Mouse (Mus musculus): Measurements from ENCODE around the gene Cd180. TPM values are rescaled to one million over a fixed set of nuclear protein-coding genes. Genes with fewer than 3 reads are reported as not detected.

The Cd180 gene
- total RNA-seq, 1 experiment from 2014 or later = 60.8 TPM

DNA sequence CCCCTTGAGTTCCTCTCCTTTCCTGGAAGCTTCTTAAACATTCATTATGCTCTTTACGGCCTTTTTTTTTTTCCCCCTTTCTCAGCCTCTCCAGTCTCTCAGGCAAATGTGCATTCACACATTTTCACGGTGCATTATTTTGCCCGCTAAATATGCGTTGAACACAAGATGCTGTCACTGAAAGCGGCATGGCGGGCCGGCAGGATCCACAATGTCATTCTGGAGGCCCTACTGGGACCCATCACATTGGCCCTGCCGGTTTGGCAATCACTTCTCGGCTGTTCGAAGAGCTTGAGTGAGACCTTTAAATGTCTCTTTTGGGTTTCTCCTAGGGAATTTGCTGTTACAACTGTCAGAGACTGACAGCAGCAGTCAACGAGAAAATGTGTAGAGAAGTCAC is 71.9 kb downstream of the Cd180 start:
- no peak for ATAC-seq (replicated peaks; ENCODE audit: insufficient number of reproducible peaks, low FRiP score, low TSS enrichment, poor library complexity, severe bottlenecking)

DNA sequence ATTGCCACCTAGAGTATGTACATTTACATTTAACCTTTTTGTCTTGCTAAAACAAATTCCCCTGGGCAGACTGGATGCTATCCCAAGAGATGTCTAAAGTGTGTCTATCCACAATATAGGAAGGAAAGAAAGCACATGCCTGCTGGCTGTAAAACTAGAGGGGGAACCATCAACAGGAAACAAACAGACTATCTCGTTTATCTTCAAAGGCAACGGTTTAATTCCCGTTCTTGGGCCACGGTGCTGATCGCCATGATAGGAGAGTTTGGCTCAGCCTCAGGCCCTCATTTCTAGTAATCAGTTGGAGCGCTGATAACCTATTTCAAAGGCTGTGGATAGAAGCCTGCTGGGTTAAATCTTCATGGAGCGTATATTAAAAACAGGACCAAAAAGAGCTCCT is 73.8 kb downstream of the Cd180 start:
- ATAC-seq (replicated peaks; ENCODE audit: insufficient number of reproducible peaks, low FRiP score, low TSS enrichment, poor library complexity, severe bottlenecking) = no peak

DNA sequence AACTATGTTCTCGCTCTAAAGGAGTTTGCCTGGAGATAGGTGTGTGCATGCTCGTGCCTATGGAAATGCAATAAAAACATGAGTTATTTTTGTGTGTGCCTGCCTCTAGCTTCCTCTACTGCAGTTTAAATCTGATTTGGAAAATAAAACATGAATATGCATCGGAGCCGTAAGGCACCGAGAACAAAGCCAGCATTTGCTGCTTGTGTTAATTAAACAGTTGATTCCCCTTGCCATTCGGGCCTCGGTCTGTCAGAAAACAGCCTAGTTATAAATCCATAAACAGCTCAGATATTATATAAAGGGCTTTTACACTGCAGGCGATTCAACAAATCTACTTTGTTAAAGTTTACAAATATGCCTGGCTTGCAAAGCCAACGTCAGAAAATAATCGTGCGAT is 75.2 kb downstream of the Cd180 start:
- ATAC-seq (replicated peaks; ENCODE audit: insufficient number of reproducible peaks, low FRiP score, low TSS enrichment, poor library complexity, severe bottlenecking) = no peak

DNA sequence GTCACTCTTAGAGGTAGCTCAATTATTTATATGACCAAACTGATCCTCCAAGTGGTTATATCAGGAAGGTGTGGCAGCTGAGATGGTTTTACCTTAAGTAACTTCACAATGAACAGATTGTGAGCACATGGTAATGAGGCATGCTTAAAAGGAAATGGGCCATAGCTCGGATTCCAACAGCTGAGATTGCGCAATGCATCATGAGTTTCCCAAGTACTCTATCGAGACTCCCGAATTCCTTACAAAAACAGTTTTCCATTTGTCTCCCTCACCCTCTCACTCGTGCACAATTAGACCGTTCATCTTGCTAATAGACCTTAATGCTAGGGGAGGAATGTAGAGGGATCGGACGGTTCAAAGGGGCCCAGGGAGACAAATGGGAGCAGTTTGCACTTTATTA is 76.8 kb downstream of the Cd180 start:
- no peak for ATAC-seq (replicated peaks; ENCODE audit: insufficient number of reproducible peaks, low FRiP score, low TSS enrichment, poor library complexity, severe bottlenecking)

DNA sequence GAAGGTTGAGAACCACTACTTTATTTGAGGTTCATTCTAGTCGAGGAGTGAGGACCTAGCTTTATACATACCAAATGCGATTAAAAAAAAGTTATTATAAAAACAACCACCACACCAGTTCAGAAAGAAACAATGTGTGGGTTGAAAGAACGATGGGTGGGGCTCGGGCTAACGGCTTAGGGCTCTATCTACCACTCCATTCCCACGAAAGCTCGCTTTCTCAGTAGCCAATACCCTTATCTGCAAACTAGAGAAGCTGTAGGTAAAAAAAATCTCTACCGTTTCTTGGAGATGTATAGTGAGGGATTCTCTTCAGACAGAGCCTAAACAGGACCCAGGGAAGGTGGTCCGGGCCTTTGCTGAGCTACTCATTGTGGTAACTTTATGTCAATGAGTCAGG is 79.8 kb downstream of the Cd180 start:
- ATAC-seq (replicated peaks; ENCODE audit: insufficient number of reproducible peaks, low FRiP score, low TSS enrichment, poor library complexity, severe bottlenecking) = no peak

DNA sequence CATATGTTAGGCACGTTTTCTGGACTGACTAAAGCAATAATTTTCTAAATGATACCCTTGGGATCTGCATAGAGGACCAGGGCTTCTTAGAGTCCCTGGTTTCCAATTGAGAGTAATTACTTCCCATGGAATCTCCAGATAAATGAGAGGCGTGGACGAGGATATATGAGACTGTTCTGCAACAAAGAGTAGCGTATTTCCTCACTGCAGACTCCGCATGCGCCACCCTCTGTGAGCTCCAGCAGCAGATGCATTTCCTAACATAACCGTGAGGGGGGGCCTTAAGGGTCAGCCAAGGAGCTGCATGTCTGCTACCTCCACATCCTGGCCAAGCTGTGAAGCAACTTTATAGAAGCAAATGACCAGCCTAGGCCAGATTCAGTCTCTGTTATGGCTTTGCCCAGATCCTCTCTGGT is 81.4 kb downstream of the Cd180 start:
- ATAC-seq (replicated peaks; ENCODE audit: insufficient number of reproducible peaks, low FRiP score, low TSS enrichment, poor library complexity, severe bottlenecking) = no peak

DNA sequence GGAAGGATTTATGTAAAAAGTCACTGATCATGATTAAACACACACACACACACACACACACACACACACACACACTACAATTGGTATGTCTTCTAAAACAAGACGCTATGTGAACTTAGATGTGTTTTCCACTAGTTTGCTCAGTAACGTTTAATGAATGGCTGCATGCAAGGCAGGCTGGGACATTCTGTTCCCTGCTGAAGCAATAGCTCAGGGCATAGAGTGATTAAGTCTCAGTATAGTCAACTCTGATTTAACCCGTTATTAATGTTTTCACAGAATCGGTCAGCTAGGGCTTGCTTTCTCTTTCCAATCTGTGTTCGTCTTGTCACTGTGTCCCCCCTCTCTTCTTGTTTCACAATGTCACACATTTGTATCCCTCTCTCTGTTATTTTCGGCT is 82.1 kb downstream of the Cd180 start:
- ATAC-seq (replicated peaks; ENCODE audit: insufficient number of reproducible peaks, low FRiP score, low TSS enrichment, poor library complexity, severe bottlenecking) = no peak

DNA sequence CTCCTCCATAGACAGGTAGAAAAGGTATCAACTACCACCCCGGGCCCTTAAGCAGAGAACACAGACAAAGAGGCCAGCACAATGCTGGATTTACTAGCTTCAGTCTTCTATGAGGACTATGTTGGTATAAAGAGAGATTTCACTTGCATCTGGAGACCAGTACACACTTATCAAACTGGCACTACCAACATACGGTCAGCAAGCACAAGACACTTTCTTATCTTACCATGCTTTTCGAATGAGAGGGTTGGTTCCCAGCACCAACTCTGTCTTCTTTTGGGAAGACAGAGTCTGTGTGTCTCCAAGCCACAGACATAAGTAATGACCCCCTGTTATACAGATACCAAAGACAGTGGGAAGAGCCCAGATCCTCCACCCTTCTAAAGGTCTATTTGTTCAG is 85.5 kb downstream of the Cd180 start:
- no peak for ATAC-seq (replicated peaks; ENCODE audit: insufficient number of reproducible peaks, low FRiP score, low TSS enrichment, poor library complexity, severe bottlenecking)

DNA sequence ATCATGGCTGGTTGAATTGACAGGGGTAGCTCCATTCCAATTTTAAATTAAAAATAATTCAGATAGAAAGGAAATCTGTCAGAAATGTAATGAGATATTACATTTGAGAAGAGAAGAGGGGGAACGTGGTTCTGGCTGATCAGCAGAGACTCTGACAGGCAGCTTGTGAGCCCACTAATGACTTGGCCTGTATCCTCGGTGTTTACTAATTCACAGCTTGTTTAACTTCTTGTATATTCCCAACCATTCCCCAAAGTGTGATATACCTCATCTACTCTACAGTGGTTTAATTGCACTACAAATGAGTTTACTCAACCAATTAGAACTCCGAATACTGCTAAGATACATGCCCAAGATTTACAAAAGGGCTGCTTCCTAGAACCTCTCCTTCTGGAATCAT is 85.9 kb downstream of the Cd180 start:
- no peak for ATAC-seq (replicated peaks; ENCODE audit: insufficient number of reproducible peaks, low FRiP score, low TSS enrichment, poor library complexity, severe bottlenecking)

DNA sequence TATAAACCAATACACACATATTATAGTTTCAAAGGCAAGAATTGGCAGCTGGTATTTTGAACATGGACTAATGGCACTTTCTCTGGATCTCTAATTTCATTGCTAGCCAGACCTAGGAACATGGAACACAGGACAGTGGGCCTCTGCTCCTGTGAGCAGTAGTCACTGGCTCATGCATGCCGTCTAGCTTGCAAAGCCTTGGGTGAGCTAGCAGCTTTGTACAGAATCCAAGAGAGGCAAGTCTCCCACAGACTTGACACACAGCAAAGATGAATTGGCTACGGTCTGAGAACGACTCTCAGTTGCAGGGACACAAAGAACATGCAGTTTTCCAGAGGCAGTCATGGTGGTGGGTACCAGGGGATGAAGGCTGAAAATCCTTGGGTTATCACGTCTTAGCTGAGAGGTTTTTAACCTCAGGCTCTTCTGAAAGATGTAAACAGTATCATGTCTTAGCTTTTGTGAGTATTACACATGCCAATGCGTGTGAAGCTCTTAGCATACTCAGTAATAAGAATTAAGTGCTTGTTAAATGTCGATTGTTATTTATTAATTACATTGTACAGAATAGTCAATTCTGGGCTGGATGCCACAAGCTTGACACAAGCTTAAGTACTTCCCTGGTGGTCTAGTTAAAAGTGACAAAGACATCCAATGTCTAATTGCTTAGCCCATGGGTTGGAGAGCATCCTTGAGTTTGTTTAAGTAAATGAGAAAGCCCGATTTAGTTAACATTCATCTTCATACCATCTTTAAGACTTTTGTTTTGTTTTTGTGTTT is 90.4 kb downstream of the Cd180 start:
- ATAC-seq (replicated peaks; ENCODE audit: insufficient number of reproducible peaks, low FRiP score, low TSS enrichment, poor library complexity, severe bottlenecking) = no peak

DNA sequence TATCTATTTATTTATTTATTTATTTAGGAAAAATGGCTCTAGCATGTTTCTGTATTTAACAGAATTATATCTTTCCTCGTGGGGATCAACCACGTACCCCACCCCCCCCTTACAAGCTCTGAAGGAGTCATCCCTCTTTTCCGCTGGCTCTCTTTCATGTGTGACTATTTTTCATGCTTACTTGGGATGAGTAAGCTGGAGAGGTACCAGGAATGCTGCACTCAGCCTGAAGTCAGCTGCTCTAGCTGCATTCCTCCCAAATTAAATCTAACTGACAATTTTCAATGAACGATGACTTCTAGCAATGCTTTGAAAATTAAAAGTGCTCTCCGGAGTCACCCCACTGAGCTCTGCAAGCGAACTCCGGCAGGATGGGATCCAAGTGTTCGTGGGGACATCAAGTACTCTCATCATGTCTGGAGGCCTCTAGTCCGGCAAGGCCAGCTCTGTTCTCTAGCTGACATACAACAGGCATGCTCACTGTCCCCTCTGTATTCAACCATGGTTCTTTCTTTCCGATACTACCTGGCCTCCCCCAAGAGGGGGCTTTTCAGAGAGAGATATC is 93.4 kb downstream of the Cd180 start:
- no peak for ATAC-seq (replicated peaks; ENCODE audit: insufficient number of reproducible peaks, low FRiP score, low TSS enrichment, poor library complexity, severe bottlenecking)

Data from monocyte, adult 5-6 weeks (primary cell).